In the genomic region with DNA sequence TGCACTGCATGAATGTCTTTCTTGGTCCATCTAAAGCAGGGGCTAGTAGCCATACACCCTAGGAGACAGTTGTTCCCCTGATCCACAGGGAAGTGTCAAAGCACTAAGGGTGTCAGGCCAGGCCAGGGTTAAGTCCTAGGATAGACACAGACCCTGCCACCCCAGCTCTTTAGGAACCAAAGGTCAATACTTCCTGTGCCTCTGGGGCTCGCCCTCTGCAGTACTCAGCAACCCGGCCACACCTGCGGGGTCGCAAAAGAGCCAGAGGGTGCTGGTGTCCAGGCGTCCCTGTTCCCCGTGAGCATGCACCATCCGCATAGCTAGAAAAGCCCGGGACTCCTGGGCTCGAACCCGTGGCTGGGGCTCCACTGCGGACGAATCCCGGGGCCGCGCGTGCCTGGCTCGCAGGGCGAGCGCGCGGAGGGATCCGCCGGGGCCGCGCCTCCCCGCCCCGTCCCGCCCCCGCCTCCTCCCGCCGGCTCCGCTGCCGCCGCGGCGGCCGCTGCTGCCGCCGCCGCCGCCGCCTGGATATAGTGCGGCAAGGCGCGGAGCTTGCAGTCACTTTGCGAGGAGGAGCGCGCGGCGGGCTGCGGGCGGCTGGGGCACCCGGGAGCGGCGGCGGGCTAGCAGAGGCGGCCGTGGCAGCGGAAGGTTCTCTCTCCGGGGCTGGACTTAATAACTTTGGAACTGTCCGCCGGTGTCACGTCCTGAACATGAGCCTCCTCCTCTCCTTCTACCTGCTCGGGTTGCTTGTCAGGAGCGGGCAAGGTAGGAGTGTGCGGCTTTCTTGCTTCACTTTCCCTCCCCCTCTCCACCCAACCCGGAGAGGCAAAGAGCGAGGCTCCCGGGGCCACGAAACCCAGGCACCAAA, we compare ENCODE assay signal across 8 mouse cellular contexts. TPM values are rescaled to one million over a fixed set of nuclear protein-coding genes. Genes with fewer than 3 reads are reported as not detected.
DNase-seq lines count a peak whose midpoint lies in the region; ATAC-seq lines count a peak whose summit lies in the region.

A gene (plus strand): TSS at position 497 of the 871 bp plus-strand sequence.

- H3K4me1 ChIP-seq in intestine, embryonic 16.5 days (ENCODE audit: control insufficient read depth, insufficient read depth, low read length): peaks cover 3% of the 10 kb centered on the region; the same call in 1 of the 2 replicates

- H3K27me3 ChIP-seq in intestine, embryonic 16.5 days (replicated peaks; ENCODE audit: control insufficient read depth, insufficient read depth, low read length): no peaks in the 10 kb centered on the region; the same call in 1 of the 2 replicates

- peak within 1 kb of the TSS; percentile 27; the same call in 1 of the 2 replicates for H3K27ac ChIP-seq in intestine, embryonic 16.5 days (ENCODE audit: low read length)

- intact Hi-C loops in left cerebral cortex, postnatal 36 days (cut with DNase I): loop anchor here (5.0 kb wide), 3 partner anchors 82 to 1322 kb away; no protein-coding TSS in a partner anchor

- under 1% methylated on average over 64 of the region's 70 CpGs for WGBS in intestine, embryonic 16.5 days

- peak within 1 kb of the TSS; percentile 57 for H3K4me3 ChIP-seq in intestine, embryonic 16.5 days (ENCODE audit: low read length)

- peak; percentile 94 for ATAC-seq in intestine, embryonic 16.5 days
- peak; percentile 64 for ATAC-seq in megakaryocyte-erythroid progenitor cell, adult 5-6 weeks (replicated peaks; ENCODE audit: low FRiP score, low TSS enrichment, poor library complexity, severe bottlenecking)
- ATAC-seq in monocyte, adult 5-6 weeks (replicated peaks; ENCODE audit: insufficient number of reproducible peaks, low FRiP score, low TSS enrichment, poor library complexity, severe bottlenecking): no peak

- peak; percentile 65 to 68 for DNase-seq in adrenal gland, postnatal 36 days
- DNase-seq in embryo, embryonic 11 days: peak; percentile 88
- DNase-seq in gastrocnemius, postnatal 4 days (ENCODE audit: low spot score in 2 of 2): peak; percentile 47 to 64
- peak; percentile 74 to 81 for DNase-seq in left cerebral cortex, postnatal 36 days (ENCODE audit: low spot score in 2 of 2)
- peak; percentile 57 to 67 for DNase-seq in right cerebral cortex, postnatal 36 days (ENCODE audit: low spot score in 2 of 2)

- no peaks in the 10 kb centered on the region for H3K36me3 ChIP-seq in intestine, embryonic 16.5 days (ENCODE audit: control insufficient read depth, insufficient read depth, low read length)

- no peaks in the 10 kb centered on the region for H3K9me3 ChIP-seq in intestine, embryonic 16.5 days (ENCODE audit: control insufficient read depth, low read length)

- peak within 1 kb of the TSS; percentile 71 for H3K9ac ChIP-seq in intestine, embryonic 16.5 days (ENCODE audit: low read depth, low read length)

- peak within 1 kb of the TSS; percentile 96 for H3K4me2 ChIP-seq in intestine, embryonic 16.5 days (ENCODE audit: low read depth, low read length)

RNA-seq across cellular contexts. Expression of the gene that starts here (rescaled TPM):
- total RNA-seq in adrenal gland, postnatal 36 days (2021): 1 to 10 TPM; 1.1 to 1.2 TPM
- total RNA-seq in gastrocnemius, postnatal 4 days (2021): 1 to 10 TPM in 1 of 2 experiments, under 1 TPM in 1; 0.86 to 1.3 TPM
- 2.3 and 2.5 TPM in 2 replicates for polyA plus RNA-seq in intestine, embryonic 16.5 days (2015; fragmentation: Nextera tagmentation; extraction: Ambion mirVana)
- 10 to 100 TPM; 77.1 to 80.8 TPM for total RNA-seq in left cerebral cortex, postnatal 36 days (2021)
- 0.17 TPM in 1 of 2 replicates, not detected in the other for total RNA-seq in megakaryocyte-erythroid progenitor cell, adult 5-6 weeks (2014; fragmentation: Nextera tagmentation)
- not detected in 2 replicates for total RNA-seq in megakaryocyte-erythroid progenitor cell, adult 5-6 weeks (2017)
- total RNA-seq in monocyte, adult 5-6 weeks (2017): 0.10 TPM in 1 of 3 replicates, not detected in the others

Comparison
In these comparisons a context has a peak if more than half of its experiments do, and no peak if none do; other contexts are left out.
1. RNA of the gene that starts here (total RNA-seq): 77.1 to 80.8 TPM in left cerebral cortex, postnatal 36 days; 0.86 to 1.3 TPM in gastrocnemius, postnatal 4 days, 1.1 to 1.2 TPM in adrenal gland, postnatal 36 days, 0.10 TPM in monocyte, adult 5-6 weeks and 0.17 TPM in megakaryocyte-erythroid progenitor cell, adult 5-6 weeks; every median in the first group is over 10 times any median in the second.
2. Peak in ATAC-seq in megakaryocyte-erythroid progenitor cell, adult 5-6 weeks; RNA of the gene not detected or under 1 TPM.
3. Peak in every context shown above with its lines, with median percentiles within 50 percentile points of each other: DNase-seq.